Mouse (Mus musculus): ENCODE results near the gene Gm4981. TPM values are rescaled to one million over a fixed set of nuclear protein-coding genes. Genes with fewer than 3 reads are reported as not detected.

Gene Gm4981
- 0.04 TPM in 2 replicates for polyA plus RNA-seq (2012; rRNA removed)

DNA sequence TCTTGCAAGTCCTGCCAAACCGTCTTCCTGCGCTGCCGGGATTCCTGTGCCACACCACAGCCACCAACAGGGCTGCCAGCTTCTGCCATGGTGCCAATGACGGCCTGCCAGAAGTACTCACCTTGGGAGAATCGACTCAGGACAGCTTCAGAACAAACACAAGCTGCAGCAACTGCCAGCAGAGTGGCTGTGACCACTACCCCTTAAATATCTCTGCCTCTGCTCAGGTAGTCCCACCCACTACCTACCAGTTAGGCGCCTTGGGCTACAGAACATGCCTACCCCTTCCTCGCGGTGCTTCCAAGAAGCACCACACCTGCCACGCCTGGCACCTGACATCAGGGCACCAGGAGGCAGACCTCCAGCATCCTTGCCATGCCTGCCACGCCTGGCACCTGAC lies at the start of gene Gm4981:
Gm4981 (minus strand) TSS at position 89 of the 400 bp plus-strand sequence.

DNA sequence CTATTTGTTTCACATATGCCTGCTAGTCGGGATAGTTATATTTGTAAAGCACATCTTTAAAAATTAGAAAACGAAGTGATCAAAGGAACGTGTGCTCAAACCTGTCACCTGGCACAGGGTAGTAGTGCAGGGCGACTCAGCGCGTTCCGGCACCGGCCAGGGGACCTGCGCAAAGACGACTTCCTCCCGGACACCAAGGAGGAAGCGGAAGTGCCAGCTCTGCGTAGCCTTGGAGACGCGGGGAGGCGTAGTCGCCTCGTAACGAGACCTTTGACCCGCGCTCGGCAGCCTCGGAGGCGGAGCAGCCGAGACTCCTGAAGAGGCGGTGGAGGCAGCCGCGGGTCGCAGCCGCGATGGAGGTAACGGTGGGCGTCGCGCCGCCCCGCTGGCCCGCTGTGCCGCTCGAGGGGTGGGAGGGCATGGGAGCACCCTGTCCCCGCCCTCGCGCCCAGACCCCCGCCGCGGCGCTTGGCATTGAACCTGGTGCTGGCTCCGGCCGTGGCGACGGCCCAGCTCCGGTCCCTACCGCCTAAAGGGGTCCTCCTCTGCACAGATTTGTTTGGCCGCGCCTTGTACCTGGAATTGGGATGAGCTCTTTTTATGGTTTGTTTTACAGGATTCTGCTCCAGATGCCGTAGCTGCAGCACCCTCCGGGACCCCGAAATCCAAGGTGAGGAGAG lies 18.9 kb upstream of the Gm4981 start, which contains the start of gene Gcc2:
Gcc2 (plus strand) TSS at position 285 of the 680 bp plus-strand sequence.

DNA sequence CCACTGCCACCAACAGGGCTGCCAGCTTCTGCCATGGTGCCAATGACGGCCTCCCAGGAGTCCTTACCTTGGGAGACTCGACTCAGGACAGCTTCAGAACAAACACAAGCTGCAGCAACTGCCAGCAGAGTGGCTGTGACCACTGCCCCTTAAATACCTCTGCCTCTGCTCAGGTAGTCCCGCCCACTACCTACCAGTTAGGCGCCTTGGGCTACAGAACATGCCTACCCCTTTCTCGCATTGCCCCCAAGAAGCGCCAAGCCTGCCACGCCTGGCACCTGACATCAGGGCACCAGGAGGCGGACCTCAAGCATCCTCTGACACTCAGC lies 3.9 kb downstream of the Gm4981 start, which contains the start of gene Duxf3:
Duxf3 (minus strand) TSS at position 35 of the 329 bp plus-strand sequence.

DNA sequence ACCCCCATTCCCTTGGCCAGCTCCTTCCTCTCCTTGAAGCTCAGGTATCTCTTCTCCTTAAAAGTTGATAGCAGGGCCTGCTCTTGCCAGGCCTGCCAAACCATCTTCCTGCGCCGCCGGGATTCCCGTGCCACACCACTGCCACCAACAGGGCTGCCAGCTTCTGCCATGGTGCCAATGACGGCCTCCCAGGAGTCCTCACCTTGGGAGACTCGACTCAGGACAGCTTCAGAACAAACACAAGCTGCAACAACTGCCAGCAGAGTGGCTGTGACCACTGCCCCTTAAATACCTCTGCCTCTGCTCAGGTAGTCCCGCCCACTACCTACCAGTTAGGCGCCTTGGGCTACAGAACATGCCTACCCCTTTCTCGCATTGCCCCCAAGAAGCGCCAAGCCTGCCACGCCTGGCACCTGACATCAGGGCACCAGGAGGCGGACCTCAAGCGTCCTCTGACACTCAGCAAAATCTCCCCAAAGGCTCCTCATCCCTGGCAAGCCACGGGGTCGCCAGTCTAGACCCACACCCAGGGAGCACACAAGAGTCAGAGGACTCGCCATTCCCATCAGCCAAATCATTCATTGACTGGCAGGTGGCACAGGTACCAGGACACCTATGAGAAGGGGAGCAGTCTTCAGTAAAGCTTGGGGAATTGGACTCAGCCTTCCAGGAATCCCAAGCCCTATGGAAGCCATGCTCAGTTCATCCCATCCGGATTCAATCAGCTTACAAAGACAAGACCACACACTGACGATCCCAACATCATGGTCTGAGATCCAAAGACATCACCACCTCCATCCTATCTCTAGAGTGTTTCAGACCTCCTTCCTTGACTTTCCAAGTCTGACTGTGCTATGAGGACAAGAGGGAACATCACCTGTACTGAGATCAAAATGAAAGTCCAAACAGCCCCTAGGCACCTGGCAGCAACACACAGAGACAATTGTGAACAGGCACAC lies 11.4 kb downstream of the Gm4981 start, which contains the start of gene AW822073:
AW822073 (minus strand) TSS at position 104 of the 959 bp plus-strand sequence.

Other genes with a start within 250 kb of the Gm4981 start
- gene AW822073, start 11.8 kb downstream of the Gm4981 start, polyA plus RNA-seq (2012; rRNA removed) = not detected in 2 replicates
- gene Duxf3, start 4.0 kb downstream of the Gm4981 start, polyA plus RNA-seq (2012; rRNA removed) = not detected in 2 replicates
- gene Gcc2, start 18.8 kb upstream of the Gm4981 start, polyA plus RNA-seq (2012; rRNA removed) = 48.4 and 52.9 TPM in 2 replicates
- gene Lims1, start 86.8 kb upstream of the Gm4981 start, polyA plus RNA-seq (2012; rRNA removed) = 21.2 and 23.3 TPM in 2 replicates
- gene Ranbp2, start 210.2 kb upstream of the Gm4981 start, polyA plus RNA-seq (2012; rRNA removed) = 11.3 and 12.5 TPM in 2 replicates